Mouse (Mus musculus) thymus, adult 2 months (tissue): ENCODE measurements at regions not wholly inside any gene's neighbourhood (a gene's known extent, or its start where the extent isn't known, plus 50 kb on each side); places are given as distances from the start of the nearest gene placed in this dataset.

Experiments used
- CTCF ChIP-seq: fragments of 200-500 bp; IDR thresholded peaks from 2 replicates; pipeline ENCODE4 v1.5.1; 2012; ENCODE audit warnings: mild to moderate bottlenecking, control low read depth, low read length, moderate library complexity, borderline replicate concordance; ENCODE audit not compliant: control insufficient read depth, poor library complexity, insufficient read depth; ENCODE audit errors: extremely low read depth
- POLR2A ChIP-seq: fragments of 200-500 bp; IDR thresholded peaks from 2 replicates; pipeline ENCODE4 v1.6.1; 2012; ENCODE audit warnings: mild to moderate bottlenecking, low read length, control low read depth, moderate library complexity; ENCODE audit not compliant: control insufficient read depth, poor library complexity, insufficient read depth; ENCODE audit errors: extremely low read depth

DNA sequence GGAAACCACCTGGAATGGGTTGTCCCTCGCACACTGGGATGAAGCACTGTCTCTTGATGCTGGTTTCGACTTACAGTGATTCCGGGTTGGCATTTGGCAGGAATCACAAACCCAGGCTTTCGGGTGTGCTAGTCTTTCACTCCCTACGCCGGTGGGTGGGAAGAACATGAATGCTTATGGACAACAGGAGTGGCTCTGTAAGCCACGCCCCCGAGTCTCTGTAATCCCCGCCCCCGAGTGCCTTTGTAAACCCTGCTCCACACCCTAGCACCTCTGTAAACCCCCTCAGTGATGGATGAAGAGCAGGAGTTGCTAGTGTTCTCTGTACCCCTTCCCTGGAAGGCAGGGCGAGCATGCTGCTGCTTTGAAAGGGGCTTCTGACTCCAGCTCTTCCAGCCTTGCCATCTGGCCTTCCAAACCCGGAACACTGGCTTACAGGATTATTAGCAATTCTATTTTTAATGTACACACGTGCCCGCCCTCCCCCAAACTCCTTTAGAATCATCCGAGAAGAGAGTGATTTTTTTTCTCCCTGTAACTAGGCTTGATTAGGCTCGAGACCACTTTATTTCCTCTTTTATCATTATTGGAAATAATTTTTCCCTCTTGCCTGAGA lies 272.6 kb downstream of the Vrk1 start:
- TF ChIP-seq CTCF (no peak), POLR2A (no peak)
